Mouse (Mus musculus): ENCODE measurements around the gene Armc7.

GRCm38 (mm10) chr11:115439326-115439725 lies 36.1 kb upstream of the Armc7 start:
- no peak for TF ChIP-seq CTCF (IDR thresholded peaks at IDR 0.05; ENCODE audit: control insufficient read depth, insufficient read depth, insufficient read length)
- TF ChIP-seq MAX (IDR thresholded peaks at IDR 0.05) = no peak
- no peak for TF ChIP-seq USF1 (IDR thresholded peaks at IDR 0.05; ENCODE audit: low read depth)
- no peak for TF ChIP-seq CEBPB (IDR thresholded peaks at IDR 0.05; ENCODE audit: low read depth)
- TF ChIP-seq MYOG (IDR thresholded peaks at IDR 0.05; ENCODE audit: control insufficient read depth, extremely low read depth, insufficient read length) = no peak
